Mouse (Mus musculus): ENCODE data around the gene Sco2.

Sco2 gene

DNA sequence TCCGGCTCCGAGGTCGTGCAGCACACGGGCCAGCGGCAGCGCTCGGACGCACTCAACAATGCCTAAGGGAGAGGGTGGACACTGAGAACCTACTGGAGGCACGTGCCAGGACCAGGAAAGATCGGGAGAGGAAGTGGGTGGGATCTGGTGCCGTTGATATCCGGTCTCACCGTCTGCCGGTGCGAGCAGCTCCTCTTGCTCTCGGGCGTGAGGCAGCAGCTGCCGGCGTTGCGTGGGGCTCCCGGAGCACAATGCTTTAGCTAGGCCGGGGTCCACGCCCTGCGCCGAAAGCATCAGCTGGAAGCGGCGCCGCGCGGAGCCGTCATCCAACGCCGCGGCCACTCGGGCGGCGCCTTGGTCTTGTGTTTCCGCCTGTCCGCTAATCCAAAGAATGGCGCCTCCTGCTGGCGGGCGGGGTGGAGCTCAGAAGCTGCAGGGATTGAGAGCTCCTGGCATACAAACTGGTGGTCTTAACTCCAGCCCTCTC lies at the start of gene Sco2:
Sco2 (minus strand) TSS at position 85 of the 487 bp plus-strand sequence.
- peak; percentile 93 for DNase-seq

DNA sequence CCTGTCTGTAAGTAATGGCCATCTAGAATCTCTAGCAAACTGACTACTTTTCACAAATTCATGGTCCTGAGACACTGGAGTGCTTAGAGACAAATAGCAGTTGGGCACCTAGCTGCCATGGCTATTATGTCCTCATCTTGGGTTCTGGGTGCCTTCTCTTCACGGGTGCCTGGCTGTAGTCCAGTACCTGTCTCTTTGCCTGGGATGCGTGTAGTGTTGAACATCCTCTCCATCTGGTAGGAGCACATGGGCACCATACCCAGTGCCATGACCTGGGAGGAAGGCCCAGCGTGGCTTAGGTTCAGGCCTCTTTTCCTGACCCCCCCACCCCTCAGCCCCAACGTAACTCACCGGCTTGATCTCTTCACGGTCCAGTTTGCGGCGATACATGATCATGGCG lies 48.3 kb upstream of the Sco2 start:
- no peak for DNase-seq

DNA sequence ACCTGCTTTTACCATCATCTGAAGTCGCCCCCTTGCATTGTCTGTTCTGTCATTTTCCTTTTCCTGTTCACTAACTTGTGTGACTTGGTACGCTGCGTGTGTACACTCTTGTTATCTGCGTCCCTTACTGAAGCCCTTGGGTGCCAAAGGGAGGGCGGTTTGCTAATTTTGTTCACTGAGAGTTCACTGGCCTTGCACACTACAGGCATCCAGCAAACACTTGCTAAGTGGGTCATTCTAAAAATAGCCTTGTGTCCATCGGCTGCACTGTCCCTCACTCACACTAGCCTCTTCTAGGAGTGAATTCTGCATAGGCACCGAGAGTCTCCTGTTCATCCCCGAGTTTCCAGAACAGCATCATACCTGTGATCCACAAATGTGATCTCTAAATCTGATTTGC lies 41.6 kb upstream of the Sco2 start:
- DNase-seq, result no peak

DNA sequence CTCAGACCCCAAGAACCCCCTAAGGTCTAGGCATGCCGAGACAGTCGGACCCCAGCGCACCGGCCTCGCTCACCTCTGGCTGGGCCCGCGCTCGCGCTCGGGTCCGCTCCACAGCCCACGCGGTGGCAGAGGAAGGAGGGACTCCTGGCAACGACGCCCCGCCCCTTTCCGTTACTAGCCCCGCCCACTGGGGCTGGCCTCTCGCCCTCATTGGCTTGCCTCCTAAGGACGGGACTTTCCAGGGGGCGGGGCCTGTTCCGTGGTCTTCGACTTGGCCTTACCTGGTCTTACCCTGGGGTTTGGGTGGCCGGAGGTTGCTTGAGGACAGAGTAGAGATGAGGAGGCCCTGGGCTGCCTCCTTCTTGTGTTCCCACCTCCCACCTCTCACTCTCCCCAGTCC lies 36.5 kb upstream of the Sco2 start, which contains the start of gene Syce3:
Syce3 (minus strand) TSS at position 386 of the 400 bp plus-strand sequence.
- no peak for DNase-seq

DNA sequence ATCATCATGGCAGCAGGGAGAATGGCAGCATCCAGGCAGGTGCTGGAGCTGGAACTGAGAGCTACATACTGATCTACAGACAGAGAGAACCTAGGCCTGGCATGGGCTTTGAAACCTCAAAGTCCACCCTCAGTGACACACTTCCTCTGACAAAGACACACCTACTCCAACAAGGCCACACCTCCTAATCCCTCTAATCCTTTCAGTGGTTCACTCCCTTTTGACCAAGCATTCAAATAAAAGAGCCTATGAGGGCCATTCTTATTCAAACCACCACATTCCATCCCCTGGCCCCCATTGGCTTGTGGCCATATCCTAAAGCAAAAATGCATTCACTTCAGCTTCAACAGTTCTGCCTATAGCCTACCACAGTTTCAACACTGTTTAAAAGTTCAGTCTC lies 33.0 kb upstream of the Sco2 start:
- no peak for DNase-seq

DNA sequence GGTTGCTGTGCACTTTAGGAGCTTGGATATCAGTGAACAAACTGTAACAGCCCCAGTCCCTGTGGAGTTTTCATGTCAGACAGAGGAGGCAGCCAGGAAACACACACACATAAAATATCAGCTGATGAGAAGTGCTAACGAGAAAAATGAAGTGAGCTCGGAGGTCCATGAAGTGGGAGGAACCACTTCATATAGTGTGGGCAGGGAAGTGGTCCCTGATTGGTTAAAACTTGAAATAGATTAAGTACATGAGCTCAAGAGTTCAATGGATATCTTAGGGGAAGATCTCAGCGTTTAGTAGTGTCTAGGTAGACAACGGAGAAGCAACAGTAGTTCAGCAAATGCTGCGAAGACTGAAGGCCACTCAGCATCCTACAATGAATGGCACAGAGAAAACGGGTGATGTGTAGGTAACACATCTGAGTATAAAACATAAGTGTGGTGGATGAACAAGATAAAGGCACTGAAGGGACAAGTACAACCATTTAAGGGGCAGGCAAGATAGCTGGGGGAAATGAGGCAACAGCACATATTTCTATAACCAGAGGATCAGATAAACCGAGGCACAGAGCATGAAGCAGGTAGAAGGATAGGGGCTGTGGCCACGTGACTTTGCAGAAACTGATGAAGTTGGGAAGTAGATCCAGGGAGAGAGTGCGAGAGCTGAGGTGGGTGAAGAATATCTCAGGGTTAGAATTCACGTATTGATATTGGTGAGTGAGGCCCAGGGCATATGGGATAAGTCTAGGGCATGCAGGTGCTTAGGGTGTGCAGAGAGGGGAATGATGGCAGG lies 31.4 kb upstream of the Sco2 start:
- no peak for DNase-seq

DNA sequence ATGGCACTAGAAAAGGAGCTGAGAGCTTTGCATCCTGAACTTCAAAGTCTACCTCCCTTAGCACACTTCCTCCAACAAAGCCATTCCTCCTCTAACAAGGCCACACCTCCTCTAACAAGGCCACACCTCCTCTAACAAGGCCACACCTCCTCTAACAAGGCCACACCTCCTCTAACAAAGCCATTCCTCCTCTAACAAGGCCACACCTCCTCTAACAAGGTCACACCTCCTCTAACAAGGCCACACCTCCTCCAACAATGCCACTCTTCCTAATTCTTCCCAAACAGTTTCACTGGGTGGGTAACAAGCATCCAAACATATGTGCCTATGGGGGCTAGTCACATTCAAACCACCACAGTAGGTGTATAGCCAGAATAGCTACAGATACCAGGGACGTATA lies 28.8 kb upstream of the Sco2 start:
- no peak for DNase-seq

DNA sequence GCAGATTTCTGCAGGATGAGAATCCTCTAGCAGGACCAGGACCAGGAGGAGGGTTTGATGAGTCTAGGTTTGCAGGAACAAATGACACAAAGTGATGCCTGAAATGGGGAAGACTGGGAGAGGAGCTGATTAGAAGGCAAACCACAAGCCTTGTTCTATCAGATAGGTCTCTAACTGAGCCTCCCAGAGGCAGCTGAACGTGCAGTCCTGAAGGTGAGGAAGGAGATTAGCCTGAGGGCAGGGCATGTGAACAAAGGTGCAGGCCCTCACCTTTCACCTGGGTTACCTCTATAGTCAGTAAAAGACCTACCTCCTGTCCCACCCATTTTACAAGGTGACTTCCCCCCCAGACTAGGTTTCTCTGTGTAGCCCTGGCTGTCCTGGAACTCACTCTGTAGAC lies 26.1 kb upstream of the Sco2 start:
- no peak for DNase-seq

DNA sequence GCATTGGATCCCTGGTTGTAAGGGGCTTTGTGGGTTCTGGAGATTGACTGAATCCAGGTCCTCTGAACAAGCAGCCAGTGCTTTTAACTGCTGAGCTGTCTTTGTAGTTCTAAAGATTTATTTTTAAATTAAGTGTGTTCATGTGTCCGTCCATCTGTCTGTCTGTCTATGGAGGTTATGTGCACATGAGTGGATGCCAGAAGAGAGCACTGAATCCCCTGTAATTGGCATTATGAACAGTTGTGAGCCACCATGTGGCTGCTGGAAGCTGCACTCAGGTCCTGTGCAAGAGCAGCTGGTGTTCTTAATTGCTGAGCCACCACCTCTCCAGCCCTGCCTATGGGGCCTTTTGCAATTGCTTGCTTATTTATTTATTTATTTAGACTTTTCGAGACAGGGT lies 24.5 kb upstream of the Sco2 start:
- DNase-seq, result no peak

DNA sequence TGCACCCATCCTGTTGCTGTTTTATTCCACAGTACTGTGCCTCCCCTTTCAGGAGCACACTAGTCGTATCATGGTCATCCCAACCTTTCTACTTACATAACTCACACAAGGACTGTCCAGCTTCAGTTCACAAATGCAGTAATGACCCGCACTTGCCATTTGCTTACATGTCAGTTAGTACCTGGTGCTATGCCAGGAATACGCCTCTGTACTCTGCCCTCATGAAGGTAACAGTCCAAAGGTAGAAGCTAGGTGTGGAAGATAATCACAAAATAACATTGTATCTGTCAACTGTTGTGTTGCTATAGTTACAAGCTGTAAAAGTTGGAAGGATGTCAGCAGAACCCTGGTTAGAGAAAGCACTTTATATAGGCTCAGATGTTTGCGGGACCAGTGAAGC lies 23.2 kb upstream of the Sco2 start:
- DNase-seq, result peak; percentile 38

DNA sequence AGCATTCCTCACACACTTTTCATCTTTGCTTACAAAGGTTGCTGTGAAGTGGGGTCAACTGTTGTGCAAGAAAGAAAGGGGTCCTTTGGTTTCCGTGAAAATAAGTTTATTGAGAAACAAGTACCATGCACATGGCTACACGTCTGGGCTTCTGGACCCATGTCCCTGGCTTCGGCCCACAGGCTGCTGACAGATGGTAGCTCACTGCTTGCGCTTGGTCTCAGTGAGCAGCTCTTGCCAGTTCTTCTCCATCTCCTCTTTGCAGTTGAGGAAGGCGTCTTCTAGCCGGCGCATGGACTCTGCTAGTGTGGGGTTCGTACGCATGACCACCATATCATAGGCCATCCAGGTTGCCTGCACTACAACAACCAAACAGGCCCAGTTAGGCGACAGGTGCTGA lies 16.4 kb upstream of the Sco2 start:
- no peak for DNase-seq

DNA sequence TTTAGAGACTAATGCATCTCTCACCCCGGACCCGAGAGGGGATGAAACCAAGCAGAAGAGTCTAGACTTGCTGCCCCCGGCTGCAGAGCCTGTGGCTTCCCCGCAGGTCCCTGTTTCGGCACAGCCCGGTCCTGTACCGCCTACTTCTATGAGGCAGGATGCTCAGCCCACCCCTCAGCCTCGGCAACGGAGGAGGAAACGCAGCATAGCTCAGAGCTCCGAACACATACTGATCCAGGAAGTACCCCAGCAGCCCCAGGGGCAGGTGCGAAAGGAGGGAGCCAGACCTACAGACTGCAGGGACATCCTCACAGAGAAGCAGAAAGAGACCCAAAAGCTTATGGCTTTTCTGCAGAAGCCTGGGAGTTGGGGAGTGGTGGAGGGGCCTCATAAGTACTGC lies 13.5 kb upstream of the Sco2 start:
- DNase-seq, result no peak

DNA sequence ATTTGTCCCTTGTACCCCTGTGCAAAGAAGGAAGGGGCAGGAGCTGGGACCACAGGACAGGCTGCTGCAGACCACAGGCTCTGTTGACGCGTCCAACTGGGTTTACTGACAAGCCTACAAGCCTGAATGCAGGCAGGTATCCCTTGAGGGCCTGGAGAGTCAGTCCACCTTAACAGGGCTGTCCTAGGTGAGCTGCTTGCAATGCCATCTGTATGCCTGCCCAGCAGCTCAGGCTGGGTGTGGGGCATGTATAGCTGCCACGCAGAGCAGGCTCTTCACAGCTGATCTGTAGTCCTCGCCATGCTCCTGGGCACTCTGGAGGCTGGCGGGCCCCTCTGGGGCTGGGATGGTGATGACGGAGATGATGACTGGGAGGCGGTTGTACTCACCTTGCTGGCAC lies 11.0 kb upstream of the Sco2 start, which contains the start of gene Klhdc7b:
Klhdc7b (plus strand) TSS at position 301 of the 400 bp plus-strand sequence.
- no peak for DNase-seq

DNA sequence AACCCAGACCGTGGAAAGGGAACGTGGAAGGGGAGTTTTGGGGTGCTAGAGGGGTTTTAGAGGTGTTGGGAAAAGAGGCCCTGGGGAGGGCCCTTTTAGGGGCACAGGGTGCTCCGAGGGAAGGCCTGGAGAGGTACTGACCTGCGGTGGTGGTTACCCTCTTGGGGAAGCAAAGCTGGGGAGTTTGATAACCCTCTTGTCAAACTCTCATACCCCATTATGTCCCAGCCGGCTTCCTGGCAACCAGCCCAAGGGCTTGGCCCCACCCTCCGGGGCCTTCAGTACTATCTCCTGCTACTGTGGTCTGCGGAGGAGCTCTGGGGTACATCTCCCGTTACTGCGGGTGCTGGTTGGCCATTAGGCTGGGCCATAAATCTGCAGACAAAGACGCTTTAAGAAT lies 5.8 kb upstream of the Sco2 start:
- DNase-seq, result no peak

DNA sequence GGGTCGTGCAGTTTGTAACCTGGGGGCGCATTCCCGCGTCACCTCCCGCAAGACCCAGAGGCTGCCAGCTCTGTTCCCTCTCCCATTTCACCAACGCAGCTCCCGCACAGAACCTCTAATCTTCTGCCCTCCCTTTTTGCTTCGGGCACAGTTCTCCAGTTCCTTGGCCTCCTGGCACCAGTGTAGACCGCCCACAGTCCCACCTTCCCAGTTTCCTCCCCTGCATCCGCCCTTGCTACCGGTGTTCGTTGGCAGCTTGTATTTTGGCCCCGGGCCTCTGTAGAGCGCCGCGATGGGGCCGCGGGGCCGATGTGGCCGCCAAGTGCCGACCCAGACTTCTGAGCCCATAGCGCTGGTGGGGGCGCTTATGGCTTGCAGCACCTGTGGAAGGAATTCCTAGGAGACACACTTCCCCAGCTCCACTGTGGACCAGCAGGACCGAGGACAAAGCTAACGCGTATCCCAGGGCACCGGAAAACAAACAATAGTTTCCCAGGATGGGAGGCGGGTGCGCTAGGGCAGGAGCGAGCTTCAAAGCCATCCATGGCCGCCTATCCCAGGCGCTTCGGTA lies 5.3 kb upstream of the Sco2 start, which contains the start of gene Odf3b:
Odf3b (minus strand) TSS at position 452 of the 571 bp plus-strand sequence.
- peak; percentile 53 for DNase-seq

DNA sequence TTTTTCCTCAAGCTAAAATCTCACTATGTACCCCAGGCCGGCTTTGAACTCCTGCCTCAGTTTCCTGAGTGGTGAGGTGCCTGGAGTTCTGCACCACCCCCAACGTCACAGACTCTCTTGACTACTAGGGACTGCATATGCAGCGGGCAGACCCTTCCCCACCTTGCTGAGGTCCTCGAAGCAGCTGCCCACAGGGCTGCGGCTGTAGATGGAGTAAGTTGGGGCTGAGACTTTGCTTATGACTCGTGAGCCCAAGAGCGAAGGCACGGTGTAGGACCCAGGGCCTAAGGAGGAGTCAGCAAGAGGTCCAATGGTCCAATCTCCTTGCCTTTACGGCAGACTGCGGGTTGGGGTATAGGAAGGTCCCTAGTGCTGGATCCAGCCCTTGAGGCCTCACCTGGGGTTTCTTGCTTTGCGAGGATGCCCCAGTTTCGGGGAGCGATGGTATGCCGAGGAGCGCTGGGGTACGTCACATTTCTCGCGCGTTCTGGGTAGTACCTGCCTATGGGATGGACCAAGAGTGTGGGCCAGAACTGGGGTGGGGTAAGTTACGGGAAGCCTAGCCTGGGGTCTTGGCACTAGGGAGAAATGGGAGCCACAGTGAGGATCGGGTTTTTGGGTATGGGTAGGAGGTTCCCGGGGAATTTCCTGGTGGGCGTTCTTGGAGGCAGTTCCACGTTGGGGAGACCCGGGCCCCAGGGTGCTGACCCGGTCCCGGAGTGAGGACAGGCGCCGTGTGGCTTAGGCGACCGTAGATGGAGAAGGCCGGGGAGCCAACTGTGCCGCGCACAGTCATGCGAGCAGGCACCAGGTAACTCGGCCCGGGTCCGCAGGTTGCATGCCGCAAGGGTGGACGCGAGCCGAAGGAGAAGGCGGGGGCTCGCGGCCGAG lies 4.5 kb upstream of the Sco2 start:
- DNase-seq, result no peak

DNA sequence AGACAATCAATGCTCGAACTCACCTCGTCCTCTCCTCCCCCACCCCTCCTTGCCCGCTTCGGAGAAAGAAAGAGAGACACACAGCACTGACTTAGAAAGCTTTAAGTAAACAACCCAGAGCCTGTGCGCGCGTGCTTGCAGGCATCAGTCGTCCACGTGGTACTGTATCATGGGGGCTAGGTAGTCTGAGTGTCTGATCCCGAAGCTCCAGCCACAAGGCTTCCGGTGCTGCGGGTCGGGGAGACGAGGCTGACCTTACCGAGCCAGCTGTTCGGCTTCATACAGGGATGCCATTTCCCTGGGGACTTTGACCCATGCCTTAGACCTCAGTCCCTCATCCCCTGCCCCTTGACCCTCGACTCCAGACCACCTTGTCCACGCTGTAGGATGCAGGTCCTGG lies 3.7 kb upstream of the Sco2 start:
- no peak for DNase-seq

DNA sequence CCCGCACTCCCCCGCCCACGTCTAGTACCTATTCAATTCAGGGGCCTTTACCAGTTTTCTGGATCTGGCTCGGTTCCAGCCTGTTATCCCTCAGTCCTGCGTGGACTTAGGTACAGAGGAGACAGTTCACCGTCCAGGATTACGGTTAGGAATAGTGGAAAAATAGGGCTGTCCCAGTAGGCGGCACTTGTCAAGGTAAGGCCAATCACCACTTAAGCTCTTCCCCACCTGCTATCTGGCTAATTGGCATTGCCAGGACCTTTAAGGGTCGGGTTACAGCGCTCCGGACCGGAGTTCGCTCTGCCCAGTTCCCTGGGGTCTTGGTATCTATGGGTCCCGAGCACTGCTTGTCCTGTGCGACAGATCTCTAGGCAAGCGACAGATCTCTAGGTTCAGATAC lies 3.3 kb upstream of the Sco2 start, which contains the start of gene Tymp:
Tymp (minus strand) TSS at position 83 of the 400 bp plus-strand sequence.
- DNase-seq, result no peak

DNA sequence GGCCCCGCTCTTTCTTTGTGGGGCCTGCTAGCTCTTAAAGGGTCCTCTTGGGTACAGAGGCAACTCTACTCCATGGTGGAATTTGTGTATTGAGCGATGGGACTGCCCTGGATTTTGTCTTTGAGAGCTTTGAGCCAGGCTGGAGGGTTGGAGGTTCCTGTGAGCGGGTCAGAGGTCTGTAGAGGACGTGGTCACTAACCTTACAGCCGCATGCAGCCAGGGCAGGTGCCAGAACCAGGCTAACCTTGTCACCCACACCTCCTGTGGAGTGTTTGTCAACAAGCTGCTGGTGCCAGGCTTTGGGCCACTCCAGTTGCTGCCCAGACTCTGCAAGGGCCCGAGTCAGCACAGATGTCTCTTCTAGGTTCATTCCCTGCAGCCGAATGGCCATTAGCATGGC lies 2.4 kb upstream of the Sco2 start:
- no peak for DNase-seq

DNA sequence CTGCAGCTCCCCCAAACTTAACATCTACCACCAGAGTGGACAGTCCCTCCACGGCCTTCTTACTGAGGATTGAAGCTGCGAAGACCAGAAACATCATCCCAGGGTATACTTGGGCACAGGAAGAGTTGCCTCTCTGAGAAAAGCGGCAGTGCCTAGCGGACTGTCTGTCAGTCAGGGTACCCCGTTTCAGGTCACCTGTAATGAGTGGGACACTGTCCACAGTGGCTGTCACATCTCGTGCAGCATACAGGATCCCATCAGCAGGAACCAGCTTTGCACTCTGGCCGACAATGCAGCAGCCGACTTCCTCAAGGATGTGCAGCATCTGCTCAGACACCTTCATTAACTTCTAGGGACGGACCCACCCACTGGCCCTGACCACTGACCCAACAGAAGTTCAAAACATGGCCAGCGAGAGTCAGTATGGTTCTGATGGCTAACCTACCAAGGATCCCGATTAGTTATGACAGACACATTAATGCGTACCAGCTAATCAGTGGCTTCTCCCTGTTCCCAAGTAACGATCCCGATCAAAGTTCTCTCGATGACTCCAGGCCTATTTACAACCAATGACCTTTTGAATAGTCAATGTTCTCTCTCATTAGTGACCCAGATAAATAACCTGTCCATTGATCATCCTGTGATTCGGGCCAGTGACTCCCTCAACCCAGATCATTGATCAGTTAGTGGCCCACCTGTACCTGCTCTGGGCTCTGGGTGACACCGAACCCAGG lies 1.3 kb upstream of the Sco2 start:
- DNase-seq, result no peak

DNA sequence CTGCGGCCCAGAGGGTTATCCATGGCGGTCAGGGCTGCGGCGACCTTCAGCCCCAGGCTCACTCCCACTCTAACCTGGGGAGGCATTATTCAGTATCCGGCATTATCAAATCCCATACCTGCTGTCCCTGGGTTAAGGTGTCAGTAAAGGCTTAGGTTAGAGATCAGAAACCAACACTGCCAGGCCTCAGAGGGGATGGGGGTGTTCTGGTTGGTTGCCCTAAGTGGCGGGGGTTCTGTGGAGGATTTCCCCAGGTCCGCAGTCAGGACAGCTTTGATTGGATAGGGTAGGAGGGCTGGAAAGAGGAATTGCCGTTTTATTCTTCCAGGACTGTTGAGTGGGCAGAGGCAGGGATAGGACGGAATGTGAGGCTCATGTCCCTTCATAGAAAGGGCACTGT lies 694 bp upstream of the Sco2 start:
- DNase-seq, result no peak

DNA sequence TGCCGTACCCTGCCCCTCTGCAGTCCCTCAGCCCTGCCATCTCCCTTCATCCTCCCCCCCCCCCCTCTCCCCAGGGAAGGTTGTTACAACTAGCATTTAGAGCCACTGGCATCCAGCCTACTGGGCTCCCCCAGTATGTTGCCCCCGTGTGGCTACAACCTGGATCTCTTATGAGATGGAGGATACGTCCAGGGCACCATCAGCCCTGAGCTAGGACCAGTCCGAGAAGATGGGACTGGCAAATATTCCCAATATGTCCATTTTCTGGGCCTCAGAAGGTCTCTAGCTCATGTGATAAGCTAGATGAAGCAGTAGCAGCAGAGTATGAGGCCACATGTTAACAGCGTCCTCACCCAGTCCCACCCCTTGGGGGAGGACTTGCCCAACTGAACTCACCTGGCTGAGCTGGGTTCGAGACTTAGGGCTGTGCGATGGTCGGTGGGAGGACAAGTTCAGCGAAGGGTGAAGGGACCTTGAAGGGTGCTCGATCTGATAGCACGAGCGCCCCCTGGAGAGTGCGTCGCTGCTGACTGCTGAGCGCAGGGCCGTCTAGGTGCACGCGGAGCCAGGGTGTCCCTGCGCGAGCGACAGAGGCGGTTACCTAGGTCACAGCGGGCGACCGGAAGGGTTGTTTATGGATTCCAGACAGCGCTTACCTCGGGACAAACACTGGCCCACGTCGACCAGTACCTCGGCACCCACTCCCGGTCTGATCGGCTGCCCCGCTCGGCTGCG lies 452 bp downstream of the Sco2 start:
- DNase-seq, result peak; percentile 91

Data from kidney, postnatal 14 days (tissue).